Mouse (Mus musculus): Measurements from ENCODE around the gene Pnpla5. TPM values are rescaled to one million over a fixed set of nuclear protein-coding genes. Genes with fewer than 3 reads are reported as not detected.

Gene Pnpla5
- polyA plus RNA-seq, 1 experiment: not detected

DNA sequence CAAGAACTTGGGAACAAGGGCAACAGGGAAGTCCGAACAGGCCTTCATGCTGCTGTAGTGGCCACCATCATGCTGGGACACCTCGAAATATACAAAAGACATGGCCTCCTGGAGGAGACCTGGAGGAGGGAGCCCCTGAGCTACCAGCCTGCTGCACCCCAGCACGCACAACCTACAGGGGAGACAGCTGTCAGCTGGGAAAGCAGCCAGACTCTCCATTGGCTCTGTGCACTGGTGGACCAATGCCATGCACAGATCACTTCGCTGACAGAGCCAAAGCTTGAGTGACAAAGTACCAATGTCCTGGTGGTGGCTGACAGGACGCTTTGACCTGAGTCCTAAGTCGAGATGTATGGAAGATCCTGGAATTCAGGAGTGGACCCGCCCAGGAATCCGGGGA is 26.9 kb downstream of the Pnpla5 start:
- no peak overlapping the region for H3K4me3 ChIP-seq (ENCODE audit: insufficient read depth, low read length)
- H3K4me1 ChIP-seq (ENCODE audit: control insufficient read depth, insufficient read depth, low read length): no peaks in the 10 kb centered on the region
- H3K27ac ChIP-seq (ENCODE audit: insufficient read depth, low read length): no peak overlapping the region
- TF ChIP-seq POLR2A (IDR thresholded peaks at IDR 0.05; ENCODE audit: low read depth, low read length) (no peak), CTCF (IDR thresholded peaks at IDR 0.05; ENCODE audit: borderline replicate concordance, insufficient read depth, low read length) (no peak)

DNA sequence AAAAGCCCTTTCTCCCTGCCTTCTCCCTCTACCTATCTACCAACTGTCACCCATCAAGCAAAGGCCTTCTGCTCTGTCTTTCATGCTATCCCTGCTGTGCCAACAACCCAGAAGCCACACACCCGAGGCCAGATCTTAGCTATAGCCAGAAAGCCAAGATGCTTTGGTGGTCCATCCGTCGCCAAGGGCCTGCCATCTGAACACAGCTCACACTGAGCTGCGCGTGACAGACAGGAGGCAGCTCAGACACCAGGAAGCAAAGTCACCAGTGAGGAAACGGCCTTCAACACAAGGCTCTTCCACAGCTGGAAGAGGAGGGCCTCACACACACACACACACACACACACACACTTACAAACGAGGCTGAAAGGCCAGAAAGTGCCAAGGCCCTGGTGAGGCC is 28.1 kb downstream of the Pnpla5 start:
- TF ChIP-seq POLR2A (IDR thresholded peaks at IDR 0.05; ENCODE audit: low read depth, low read length) (no peak), CTCF (IDR thresholded peaks at IDR 0.05; ENCODE audit: borderline replicate concordance, insufficient read depth, low read length) (no peak)
- H3K4me1 ChIP-seq (ENCODE audit: control insufficient read depth, insufficient read depth, low read length): no peaks in the 10 kb centered on the region
- no peak overlapping the region for H3K27ac ChIP-seq (ENCODE audit: insufficient read depth, low read length)
- H3K4me3 ChIP-seq (ENCODE audit: insufficient read depth, low read length): no peak overlapping the region

DNA sequence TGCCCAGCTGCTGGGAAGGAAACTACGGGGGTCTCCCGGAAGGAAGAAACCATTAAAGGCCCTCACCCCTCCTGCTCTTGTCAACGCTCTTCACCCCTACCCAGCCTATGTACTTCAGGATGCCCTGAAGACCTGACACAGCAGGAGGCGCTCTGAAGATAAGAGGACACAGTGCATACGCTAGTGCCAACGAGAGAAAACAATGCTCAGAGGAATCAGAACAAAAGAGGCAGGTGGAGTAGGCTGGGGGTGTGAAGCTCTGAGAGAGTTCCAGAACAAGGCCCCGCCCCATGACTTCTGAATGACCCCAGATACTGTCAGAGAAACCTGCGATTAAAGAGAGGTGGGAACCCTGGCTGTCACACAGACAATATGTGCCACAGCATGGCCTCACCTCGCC is 36.2 kb downstream of the Pnpla5 start:
- TF ChIP-seq POLR2A (IDR thresholded peaks at IDR 0.05; ENCODE audit: low read depth, low read length): no peak
- Histone ChIP-seq H3K27ac (ENCODE audit: insufficient read depth, low read length) (no peak overlapping the region), H3K4me3 (ENCODE audit: insufficient read depth, low read length) (no peak overlapping the region), H3K4me1 (ENCODE audit: control insufficient read depth, insufficient read depth, low read length) (no peaks in the 10 kb centered on the region)

GRCm38 (mm10) chr15:84086364-84086763 is 36.6 kb downstream of the Pnpla5 start:
- Histone ChIP-seq H3K4me3 (ENCODE audit: insufficient read depth, low read length) (no peak overlapping the region), H3K4me1 (ENCODE audit: control insufficient read depth, insufficient read depth, low read length) (no peaks in the 10 kb centered on the region)
- no peak for TF ChIP-seq CTCF (IDR thresholded peaks at IDR 0.05; ENCODE audit: borderline replicate concordance, insufficient read depth, low read length)
- TF ChIP-seq POLR2A (IDR thresholded peaks at IDR 0.05; ENCODE audit: low read depth, low read length): no peak

DNA sequence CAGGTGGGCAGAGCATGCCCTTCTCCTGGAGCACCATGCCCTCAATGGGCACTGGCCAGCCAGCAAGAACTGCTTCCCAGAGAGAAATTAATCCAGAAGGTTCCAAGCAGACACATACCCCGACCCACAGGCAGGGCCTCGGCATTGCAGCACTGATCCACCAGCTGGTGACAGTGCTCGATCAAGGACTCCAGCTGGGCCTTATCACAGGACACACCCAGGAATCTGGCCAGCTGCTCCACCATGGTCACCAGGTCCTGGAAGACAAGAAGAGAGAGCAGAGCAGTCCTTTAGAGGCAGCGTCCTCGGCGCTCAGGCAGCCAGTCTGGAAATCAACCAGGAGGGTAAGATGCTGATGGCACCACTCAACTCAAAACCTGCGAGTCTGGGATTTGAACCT is 42.9 kb downstream of the Pnpla5 start:
- no peak for TF ChIP-seq CTCF (IDR thresholded peaks at IDR 0.05; ENCODE audit: borderline replicate concordance, insufficient read depth, low read length)
- TF ChIP-seq POLR2A (IDR thresholded peaks at IDR 0.05; ENCODE audit: low read depth, low read length): no peak
- Histone ChIP-seq H3K4me1 (ENCODE audit: control insufficient read depth, insufficient read depth, low read length) (no peaks in the 10 kb centered on the region), H3K4me3 (ENCODE audit: insufficient read depth, low read length) (no peak overlapping the region), H3K27ac (ENCODE audit: insufficient read depth, low read length) (no peak overlapping the region)

More at GRCm38 (mm10) chr15:84086364-84086763, 36.6 kb downstream of the Pnpla5 start:
- H3K27ac ChIP-seq (ENCODE audit: insufficient read depth, low read length): no peak overlapping the region

DNA sequence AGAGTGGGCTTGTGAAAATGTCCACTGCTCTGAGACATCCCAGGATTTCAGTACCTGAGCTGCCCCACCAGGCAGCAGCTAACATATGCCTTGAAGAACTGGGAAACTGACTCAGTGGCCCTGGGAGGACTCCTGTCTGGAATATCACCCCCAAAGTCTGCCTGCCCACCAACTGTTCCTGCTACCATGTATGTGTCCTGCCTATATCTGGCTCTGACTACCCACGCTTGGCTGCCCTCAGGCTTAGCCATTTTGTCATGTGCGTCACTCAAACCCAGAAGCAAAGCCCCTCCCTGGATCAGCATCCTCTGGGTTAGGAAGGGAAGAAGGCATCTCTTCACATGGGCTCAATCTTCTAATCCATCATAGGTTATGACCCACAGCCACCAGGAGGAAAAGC is 43.5 kb downstream of the Pnpla5 start:
- H3K27ac ChIP-seq (ENCODE audit: insufficient read depth, low read length): no peak overlapping the region
- H3K4me1 ChIP-seq (ENCODE audit: control insufficient read depth, insufficient read depth, low read length): no peaks in the 10 kb centered on the region
- H3K4me3 ChIP-seq (ENCODE audit: insufficient read depth, low read length): no peak overlapping the region
- TF ChIP-seq CTCF (IDR thresholded peaks at IDR 0.05; ENCODE audit: borderline replicate concordance, insufficient read depth, low read length) (no peak), POLR2A (IDR thresholded peaks at IDR 0.05; ENCODE audit: low read depth, low read length) (no peak)

DNA sequence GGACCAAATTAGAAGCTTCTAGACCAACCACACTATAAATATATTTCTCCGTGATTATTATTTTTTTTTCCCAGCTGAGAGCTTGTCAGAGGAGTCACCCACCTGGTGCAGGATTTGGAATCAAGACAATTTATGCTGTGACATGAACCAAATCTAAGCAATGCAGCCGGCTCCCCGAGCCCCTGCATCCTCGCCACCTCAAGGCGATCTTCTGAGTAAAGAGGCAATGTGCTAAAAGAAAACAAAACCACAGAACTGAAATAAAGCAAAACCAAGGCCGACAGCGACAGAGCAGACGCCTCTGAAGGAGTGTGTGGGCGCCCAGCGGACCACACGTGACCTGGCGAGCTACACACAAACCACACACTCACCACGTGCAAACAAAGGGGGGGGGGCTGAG is 44.3 kb downstream of the Pnpla5 start:
- H3K4me1 ChIP-seq (ENCODE audit: control insufficient read depth, insufficient read depth, low read length): no peaks in the 10 kb centered on the region
- H3K4me3 ChIP-seq (ENCODE audit: insufficient read depth, low read length): no peak overlapping the region
- no peak overlapping the region for H3K27ac ChIP-seq (ENCODE audit: insufficient read depth, low read length)
- TF ChIP-seq CTCF (IDR thresholded peaks at IDR 0.05; ENCODE audit: borderline replicate concordance, insufficient read depth, low read length): no peak
- TF ChIP-seq POLR2A (IDR thresholded peaks at IDR 0.05; ENCODE audit: low read depth, low read length): no peak

DNA sequence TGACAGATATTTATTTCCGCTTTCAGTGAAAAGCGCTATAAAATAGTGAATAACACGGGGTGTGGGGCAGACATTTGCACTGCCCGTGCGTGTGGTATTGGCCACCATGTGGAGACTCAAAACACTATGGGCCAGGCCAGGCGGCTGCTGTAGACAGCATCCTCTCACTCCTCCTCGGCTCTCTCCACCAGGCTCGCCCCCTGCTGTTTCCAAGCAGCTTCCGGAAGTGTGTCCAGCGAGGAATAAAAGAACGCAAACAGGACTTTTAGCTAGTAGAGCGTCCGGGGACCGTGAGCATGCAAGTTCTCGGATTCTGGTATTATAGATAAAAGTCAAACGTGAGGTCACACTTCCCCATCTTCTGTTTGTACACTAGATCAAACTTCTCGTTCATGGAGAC is 45.8 kb downstream of the Pnpla5 start:
- H3K4me1 ChIP-seq (ENCODE audit: control insufficient read depth, insufficient read depth, low read length): no peaks in the 10 kb centered on the region
- no peak overlapping the region for H3K4me3 ChIP-seq (ENCODE audit: insufficient read depth, low read length)
- no peak overlapping the region for H3K27ac ChIP-seq (ENCODE audit: insufficient read depth, low read length)
- no peak for TF ChIP-seq CTCF (IDR thresholded peaks at IDR 0.05; ENCODE audit: borderline replicate concordance, insufficient read depth, low read length)
- TF ChIP-seq POLR2A (IDR thresholded peaks at IDR 0.05; ENCODE audit: low read depth, low read length): no peak

- Histone ChIP-seq H3K27ac (ENCODE audit: insufficient read depth, low read length) (no peak overlapping the region), H3K4me3 (ENCODE audit: insufficient read depth, low read length) (no peak overlapping the region), H3K4me1 (ENCODE audit: control insufficient read depth, insufficient read depth, low read length) (no peaks in the 10 kb centered on the region)
- TF ChIP-seq POLR2A (IDR thresholded peaks at IDR 0.05; ENCODE audit: low read depth, low read length) (no peak), CTCF (IDR thresholded peaks at IDR 0.05; ENCODE audit: borderline replicate concordance, insufficient read depth, low read length) (no peak)
Observed at GRCm38 (mm10) chr15:84074705-84075185, 48.2 kb downstream of the Pnpla5 start.

- Histone ChIP-seq H3K4me3 (ENCODE audit: insufficient read depth, low read length) (no peak overlapping the region), H3K4me1 (ENCODE audit: control insufficient read depth, insufficient read depth, low read length) (no peaks in the 10 kb centered on the region)
- TF ChIP-seq CTCF (IDR thresholded peaks at IDR 0.05; ENCODE audit: borderline replicate concordance, insufficient read depth, low read length) (peak; percentile 89), POLR2A (IDR thresholded peaks at IDR 0.05; ENCODE audit: low read depth, low read length) (no peak)
Observed at GRCm38 (mm10) chr15:84073911-84074704, 48.9 kb downstream of the Pnpla5 start.

More at GRCm38 (mm10) chr15:84073911-84074704, 48.9 kb downstream of the Pnpla5 start:
- no peak overlapping the region for H3K27ac ChIP-seq (ENCODE audit: insufficient read depth, low read length)

Measured in embryonic fibroblast, embryonic 13.5 days (primary cell).